Mouse (Mus musculus) thymus, adult 2 months (tissue): Measurements from ENCODE around the gene Itgax.

Experiments used
- CTCF ChIP-seq: fragments of 200-500 bp; IDR thresholded peaks from 2 replicates; pipeline ENCODE4 v1.5.1; 2012; ENCODE audit warnings: mild to moderate bottlenecking, control low read depth, low read length, moderate library complexity, borderline replicate concordance; ENCODE audit not compliant: control insufficient read depth, poor library complexity, insufficient read depth; ENCODE audit errors: extremely low read depth
- POLR2A ChIP-seq: fragments of 200-500 bp; IDR thresholded peaks from 2 replicates; pipeline ENCODE4 v1.6.1; 2012; ENCODE audit warnings: mild to moderate bottlenecking, low read length, control low read depth, moderate library complexity; ENCODE audit not compliant: control insufficient read depth, poor library complexity, insufficient read depth; ENCODE audit errors: extremely low read depth

DNA sequence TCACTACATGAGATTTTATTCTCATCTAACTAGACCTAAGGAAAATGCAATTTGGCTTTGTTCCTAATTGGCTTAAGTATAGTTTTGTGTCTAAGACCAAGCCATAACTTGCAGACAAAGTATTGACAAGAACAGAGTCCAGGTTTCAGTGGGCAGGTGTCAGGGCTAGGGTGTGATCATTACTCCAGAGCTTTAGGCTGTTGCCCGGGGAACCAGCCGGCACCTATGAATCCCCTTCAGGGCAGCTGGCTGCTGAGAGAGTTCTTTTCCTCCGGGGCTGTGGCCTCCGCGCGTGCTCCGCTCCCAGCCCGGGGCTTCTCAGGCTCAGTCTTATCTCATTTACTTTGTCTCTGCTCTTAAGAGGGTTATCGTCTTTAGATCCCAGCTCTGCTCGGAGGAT, 25.6 kb downstream of the Itgax start:
- no peak for TF ChIP-seq CTCF
- no peak for TF ChIP-seq POLR2A
